ENCODE assay signal across 8 mouse cellular contexts in genomic region chr7:111122531-111123130, GRCm38 (mm10). TPM values are rescaled to one million over a fixed set of nuclear protein-coding genes. Genes with fewer than 3 reads are reported as not detected.
DNase-seq lines count a peak whose midpoint lies in the region; ATAC-seq and TF ChIP-seq lines count a peak whose summit lies in the region.

No protein-coding gene starts in this region.

- 0 out of 2 replicates have a peak, but pooled peaks cover 4% of the 10 kb centered on the region for H3K4me1 ChIP-seq in heart, embryonic 12.5 days (replicated peaks)
- H3K4me1 ChIP-seq in kidney, postnatal 0 days (replicated peaks; ENCODE audit: insufficient read depth, low read length) = no peaks in the 10 kb centered on the region
- H3K4me1 ChIP-seq in liver, embryonic 11.5 days (replicated peaks; ENCODE audit: control insufficient read depth, insufficient read depth, low read length) = peaks cover 13% of the 10 kb centered on the region
- H3K4me1 ChIP-seq in stomach, embryonic 14.5 days (ENCODE audit: control insufficient read depth, insufficient read depth, low read length) = 0 out of 2 replicates have a peak, but pooled peaks cover 5% of the 10 kb centered on the region

- under 1% methylated on average over 44 of the region's 44 CpGs for WGBS in heart, embryonic 12.5 days
- WGBS in kidney, postnatal 0 days = under 1% methylated on average over 44 of the region's 44 CpGs
- WGBS in liver, embryonic 11.5 days = under 1% methylated on average over 44 of the region's 44 CpGs
- 1% methylated on average over 44 of the region's 44 CpGs for WGBS in stomach, embryonic 14.5 days

- H3K27me3 ChIP-seq in heart, embryonic 12.5 days (replicated peaks) = no peaks in the 10 kb centered on the region
- H3K27me3 ChIP-seq in kidney, postnatal 0 days (ENCODE audit: insufficient read depth, low read length) = no peaks in the 10 kb centered on the region
- no peaks in the 10 kb centered on the region for H3K27me3 ChIP-seq in liver, embryonic 11.5 days (replicated peaks; ENCODE audit: control insufficient read depth, insufficient read depth, low read length)
- H3K27me3 ChIP-seq in stomach, embryonic 14.5 days (ENCODE audit: control insufficient read depth, insufficient read depth, low read length) = no peaks in the 10 kb centered on the region

- H3K9ac ChIP-seq in heart, embryonic 12.5 days = peak overlapping the region; percentile 78
- H3K9ac ChIP-seq in kidney, postnatal 0 days (ENCODE audit: low read depth, low read length) = peak overlapping the region; percentile 76
- H3K9ac ChIP-seq in liver, embryonic 11.5 days (ENCODE audit: low read depth, low read length) = peak overlapping the region; percentile 95
- peak overlapping the region; percentile 68 for H3K9ac ChIP-seq in stomach, embryonic 14.5 days (replicated peaks; ENCODE audit: low read depth, low read length)

- no peak for TF ChIP-seq CTCF in kidney, postnatal 0 days (IDR thresholded peaks at IDR 0.05; ENCODE audit: low read depth)

- ATAC-seq in erythroid progenitor cell, adult 5-6 weeks (replicated peaks; ENCODE audit: low FRiP score, poor library complexity, severe bottlenecking) = peak; percentile 98
- ATAC-seq in heart, embryonic 12.5 days (ENCODE audit: insufficient number of reproducible peaks, low FRiP score) = peak; percentile 100
- peak; percentile 99 for ATAC-seq in kidney, postnatal 0 days (replicated peaks; ENCODE audit: low FRiP score, low read depth)
- peak; percentile 99 for ATAC-seq in liver, embryonic 11.5 days (replicated peaks; ENCODE audit: low FRiP score)
- peak; percentile 100 for ATAC-seq in stomach, embryonic 14.5 days (ENCODE audit: insufficient number of reproducible peaks, insufficient read depth, low FRiP score, low read depth)

- H3K36me3 ChIP-seq in heart, embryonic 12.5 days = peaks cover 10% of the 10 kb centered on the region; the same call in 1 of the 2 replicates
- H3K36me3 ChIP-seq in kidney, postnatal 0 days (ENCODE audit: insufficient read depth, low read length) = no peaks in the 10 kb centered on the region
- H3K36me3 ChIP-seq in liver, embryonic 11.5 days (ENCODE audit: control insufficient read depth, insufficient read depth, low read length) = no peaks in the 10 kb centered on the region
- H3K36me3 ChIP-seq in stomach, embryonic 14.5 days (ENCODE audit: control insufficient read depth, insufficient read depth, low read length) = no peaks in the 10 kb centered on the region

- no peaks in the 10 kb centered on the region for H3K9me3 ChIP-seq in heart, embryonic 12.5 days (replicated peaks)
- H3K9me3 ChIP-seq in kidney, postnatal 0 days (replicated peaks; ENCODE audit: low read length) = no peaks in the 10 kb centered on the region
- H3K9me3 ChIP-seq in liver, embryonic 11.5 days (ENCODE audit: control insufficient read depth, low read length) = no peaks in the 10 kb centered on the region
- H3K9me3 ChIP-seq in stomach, embryonic 14.5 days (ENCODE audit: control insufficient read depth, low read depth, low read length) = no peaks in the 10 kb centered on the region

- peak overlapping the region; percentile 78 for H3K4me2 ChIP-seq in heart, embryonic 12.5 days
- H3K4me2 ChIP-seq in kidney, postnatal 0 days (ENCODE audit: low read length) = peak overlapping the region; percentile 70
- peak overlapping the region; percentile 79 for H3K4me2 ChIP-seq in liver, embryonic 11.5 days
- peak overlapping the region; percentile 87 for H3K4me2 ChIP-seq in stomach, embryonic 14.5 days (replicated peaks; ENCODE audit: low read depth, low read length)

- DNase-seq in CD4-positive helper T cell, adult 2 months (ENCODE audit: low read depth, low spot score) = peak; percentile 97
- peak; percentile 93 for DNase-seq in brain, embryonic 18.5 days (ENCODE audit: low read depth, low spot score)
- peak; percentile 98 for DNase-seq in kidney, postnatal 0 days (ENCODE audit: low spot score)
- DNase-seq in liver, embryonic 11.5 days (ENCODE audit: low spot score) = peak; percentile 95
- peak; percentile 97 for DNase-seq in naive thymus-derived CD4-positive, alpha-beta T cell, adult 2 months (ENCODE audit: low read depth)

- H3K4me3 ChIP-seq in heart, embryonic 12.5 days = peak overlapping the region; percentile 58
- peak overlapping the region; percentile 50 for H3K4me3 ChIP-seq in kidney, postnatal 0 days (replicated peaks; ENCODE audit: low read depth, low read length)
- peak overlapping the region; percentile 62 for H3K4me3 ChIP-seq in liver, embryonic 11.5 days (ENCODE audit: low read depth, low read length)
- peak overlapping the region; percentile 56 for H3K4me3 ChIP-seq in stomach, embryonic 14.5 days (ENCODE audit: low read depth, low read length)

- H3K27ac ChIP-seq in heart, embryonic 12.5 days (ENCODE audit: poor library complexity, severe bottlenecking) = peak overlapping the region; percentile 96
- peak overlapping the region; percentile 96 for H3K27ac ChIP-seq in kidney, postnatal 0 days
- peak overlapping the region; percentile 90 for H3K27ac ChIP-seq in liver, embryonic 11.5 days (ENCODE audit: low read depth, low read length)
- peak overlapping the region; percentile 97 for H3K27ac ChIP-seq in stomach, embryonic 14.5 days (ENCODE audit: low read length)

RNA-seq across cellular contexts. Expression of gene Eif4g2, which starts 39.8 kb away (rescaled TPM):
- total RNA-seq in erythroid progenitor cell, adult 5-6 weeks (2015; ENCODE audit: low replicate concordance) = 560 and 705 TPM in 2 replicates
- total RNA-seq in erythroid progenitor cell, adult 5-6 weeks (2017; ENCODE audit: low replicate concordance) = 587 and 796 TPM in 2 replicates
- polyA plus RNA-seq in heart, embryonic 12.5 days (2016; fragmentation: Nextera tagmentation; extraction: Ambion mirVana) = 852 and 867 TPM in 2 replicates
- polyA plus RNA-seq in kidney, postnatal 0 days (2015; fragmentation: Nextera tagmentation; extraction: Ambion mirVana) = 603 and 664 TPM in 2 replicates
- polyA plus RNA-seq in liver, embryonic 11.5 days (2014; fragmentation: Nextera tagmentation; extraction: Ambion mirVana) = 1,063 and 1,240 TPM in 2 replicates
- 843 and 869 TPM in 2 replicates for polyA plus RNA-seq in stomach, embryonic 14.5 days (2014; fragmentation: Nextera tagmentation; extraction: Ambion mirVana)

Comparison
In these comparisons a context has a peak if more than half of its experiments do, and no peak if none do; other contexts are left out.
1. Peak in every context shown above with its lines: DNase-seq, ATAC-seq, H3K4me3 ChIP-seq and H3K27ac ChIP-seq.